Mouse (Mus musculus) small intestine, adult 2 months (tissue): ENCODE measurements around the gene Eif4g2.

Source experiments
- CTCF ChIP-seq: fragments of 200-500 bp; IDR thresholded peaks from 2 replicates; pipeline ENCODE4 v1.5.1; 2012; ENCODE audit warnings: low read depth, mild to moderate bottlenecking, control low read depth, inconsistent platforms, low read length, moderate library complexity, mixed read lengths; ENCODE audit not compliant: insufficient replicate concordance, insufficient read length; ENCODE audit errors: extremely low read depth
- POLR2A ChIP-seq: fragments of 200-500 bp; IDR thresholded peaks from 2 replicates; pipeline ENCODE4 v1.6.1; 2012; ENCODE audit warnings: low read depth, mild to moderate bottlenecking, control low read depth, inconsistent platforms, low read length, moderate library complexity

GRCm38 (mm10) chr7:111126636-111127395 is 44.0 kb upstream of the Eif4g2 start:
- TF ChIP-seq CTCF = no peak
- no peak for TF ChIP-seq POLR2A
